Mouse (Mus musculus) frontal cortex, adult 2 months (tissue): ENCODE measurements around the gene Gm9913. TPM values are rescaled to one million over a fixed set of nuclear protein-coding genes. Genes with fewer than 3 reads are reported as not detected.

Experiments used
- DNase-seq, 2 experiments: peaks; one replicate each; pipeline ENCODE4 v3.0.0; 2022; ENCODE audit warnings: low spot score in 1 of 2; ENCODE audit errors: extremely low spot score in 1 of 2
- polyA plus RNA-seq: library from polyadenylated mRNA; depleted of rRNA; stranded (reverse); fragments of >200 nt; gene quantifications from 2 replicates; pipeline ENCODE4 v1.2.3, GENCODE M21; 2012

The Gm9913 gene
- polyA plus RNA-seq, 1 experiment, result 0.04 TPM

DNA sequence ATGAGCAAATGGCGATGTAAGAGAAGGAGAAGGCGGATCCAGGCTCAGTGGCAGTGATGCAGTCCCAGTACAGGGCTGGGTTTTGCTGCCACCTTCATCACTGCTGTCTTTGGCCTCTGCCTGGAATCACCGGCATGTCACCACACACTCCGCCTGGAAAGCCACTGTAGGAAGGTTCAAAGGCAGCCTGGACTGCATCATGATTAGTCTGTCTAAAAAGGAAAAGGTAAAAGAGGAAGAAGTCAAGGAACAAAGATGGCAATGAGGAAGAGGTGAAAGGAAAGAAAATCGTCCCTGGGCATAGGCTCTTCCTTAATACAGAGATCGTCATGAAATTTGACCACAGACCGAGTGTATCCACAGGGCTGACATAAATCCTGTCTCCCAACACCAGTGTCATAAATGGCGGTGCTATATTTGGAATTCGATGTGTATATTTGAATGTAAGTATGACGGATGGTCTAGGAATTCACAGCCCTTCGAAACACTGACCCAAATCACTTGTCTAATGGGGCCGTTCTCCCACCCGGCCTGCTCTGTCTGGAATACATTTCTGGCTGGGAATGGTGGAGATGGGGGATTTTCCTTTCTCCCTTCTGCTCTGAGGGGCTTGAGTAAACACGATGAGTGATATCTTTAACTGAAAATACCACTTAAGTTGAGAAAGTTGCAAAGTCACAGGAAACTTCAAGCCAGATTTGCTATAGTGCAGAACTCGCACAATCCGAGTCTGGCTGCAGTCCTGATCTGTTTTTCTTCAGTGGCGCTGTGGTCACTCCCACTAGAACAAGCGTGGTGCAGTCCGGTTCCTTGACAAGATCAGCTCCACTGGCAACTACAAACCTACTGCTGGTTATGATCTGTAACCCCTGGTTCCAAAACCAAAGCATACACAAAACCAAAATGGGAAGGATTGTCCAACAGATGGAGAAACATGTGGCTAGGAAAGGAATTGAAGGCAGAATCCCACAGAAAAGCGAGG, 9.8 kb upstream of the Gm9913 start:
- DNase-seq, result no peak

DNA sequence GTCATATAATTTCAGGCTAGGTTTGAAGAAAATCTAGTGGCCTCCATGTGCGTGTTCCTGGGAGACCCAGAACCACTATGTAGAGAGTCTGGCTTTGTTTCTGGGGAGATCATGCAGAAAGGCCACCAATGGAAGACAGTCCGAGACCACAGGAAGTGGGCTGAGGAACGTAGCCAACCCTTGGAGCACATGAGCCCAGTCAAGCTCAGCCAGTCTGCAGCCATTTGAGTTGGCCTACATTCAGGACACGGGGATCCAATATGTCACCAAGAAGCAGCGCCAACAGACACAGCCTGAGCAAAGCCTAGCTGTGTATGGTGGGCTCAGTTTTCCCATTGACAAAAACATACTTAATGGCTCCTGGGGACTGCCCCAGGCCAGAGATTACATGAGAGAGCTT, 8.2 kb upstream of the Gm9913 start:
- DNase-seq, result no peak

DNA sequence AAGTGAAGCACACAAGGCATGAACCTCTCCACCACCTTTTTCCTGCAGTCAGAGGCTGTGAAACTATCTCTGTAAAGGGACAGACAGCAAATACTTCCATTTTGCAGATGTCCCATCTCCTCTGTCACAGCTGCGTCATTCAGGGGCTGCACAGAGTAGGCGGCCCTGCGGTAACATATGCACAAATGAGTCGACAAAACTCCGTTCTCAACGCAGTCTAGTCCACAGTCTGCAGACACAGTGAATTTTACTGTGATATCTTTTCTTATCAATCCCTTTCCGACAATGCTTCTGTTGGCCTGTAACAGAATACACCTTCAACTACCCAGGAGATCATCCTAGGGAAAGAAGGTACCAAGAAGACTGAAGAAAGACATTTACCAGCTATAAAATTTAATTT, 6.7 kb upstream of the Gm9913 start:
- no peak for DNase-seq

DNA sequence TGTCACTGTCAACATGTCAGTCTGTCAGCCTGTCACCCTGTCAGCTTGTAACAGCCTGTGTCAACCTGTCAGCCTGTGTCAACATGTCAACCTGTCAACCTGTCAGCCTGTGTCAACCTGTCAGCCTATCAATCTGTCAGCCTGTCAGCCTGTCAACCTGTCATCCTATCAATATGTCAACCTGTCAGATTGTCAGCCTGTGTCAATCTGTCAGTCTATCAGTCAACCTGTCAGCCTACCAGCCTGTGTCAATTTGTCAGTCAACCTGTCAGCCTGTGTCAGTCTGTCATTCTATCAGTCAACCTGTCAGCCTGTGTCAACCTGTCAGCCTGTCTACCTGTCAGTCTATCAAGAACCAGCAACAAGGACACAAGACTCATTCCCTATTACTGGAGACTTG, 3.4 kb upstream of the Gm9913 start:
- DNase-seq, result no peak

DNA sequence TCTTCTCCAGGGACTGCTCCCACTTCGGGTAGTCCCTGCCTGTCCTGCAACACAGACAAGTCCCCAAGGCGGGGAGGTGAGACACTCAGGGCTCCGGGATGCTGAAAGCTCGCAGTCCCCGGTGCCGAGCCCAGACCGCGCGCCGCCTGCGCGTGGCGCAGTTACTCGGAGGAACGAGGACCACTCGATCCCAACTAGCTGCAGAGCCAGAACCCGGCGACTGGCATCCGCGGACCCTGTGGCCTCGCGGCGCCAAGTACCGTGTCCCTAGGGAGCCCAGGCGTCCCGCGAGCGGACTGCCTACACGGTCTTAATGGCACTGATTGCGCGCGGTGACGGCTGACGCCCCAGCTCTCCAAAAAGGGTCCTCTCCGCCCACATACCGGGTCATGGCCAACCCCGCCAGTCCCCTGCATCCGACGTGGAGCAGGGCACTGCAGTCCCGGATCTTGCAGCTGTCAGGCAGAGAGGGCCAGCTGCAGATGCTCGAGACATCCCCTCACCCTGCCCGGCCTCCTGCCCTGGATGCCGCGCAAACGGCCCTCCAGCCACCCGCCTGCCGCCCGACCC, 942 bp downstream of the Gm9913 start:
- DNase-seq, result peak in 1 of 2 experiments; percentile 50

DNA sequence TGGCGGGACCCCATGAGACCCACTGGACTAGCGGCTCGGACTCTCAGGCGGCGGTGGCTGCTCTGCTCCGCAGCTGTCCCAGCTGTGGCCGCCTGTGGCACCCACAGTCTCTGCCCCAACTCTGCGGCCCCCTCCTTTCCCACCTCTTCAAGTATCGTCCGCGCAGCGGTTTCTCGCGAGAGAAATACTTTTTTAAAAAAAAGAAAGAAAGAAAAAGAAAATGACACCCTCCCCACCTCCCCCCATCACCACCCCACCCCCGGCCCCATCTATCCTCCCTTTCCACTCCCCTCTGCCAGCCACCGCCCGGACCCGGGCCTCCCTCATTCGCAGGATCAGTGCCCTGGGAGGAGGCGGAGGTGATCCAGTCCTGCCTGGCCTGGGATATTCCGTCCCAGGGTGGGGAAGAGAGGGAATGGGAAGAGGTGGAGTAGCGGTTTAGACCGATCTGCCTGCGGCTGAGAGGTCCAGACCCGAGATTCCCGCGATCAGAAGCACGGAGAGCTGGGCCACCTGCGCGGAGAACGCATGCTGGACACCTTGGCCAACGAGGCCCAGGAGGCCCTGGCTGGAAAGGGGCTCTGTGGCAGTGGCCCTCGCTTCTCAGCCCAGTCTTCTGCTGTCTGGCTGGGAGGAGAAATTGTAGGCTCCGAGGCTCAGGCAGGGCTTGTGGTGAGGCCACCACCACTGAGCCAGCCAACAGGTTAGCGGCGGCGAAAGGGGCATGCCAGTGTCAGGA, 1.6 kb downstream of the Gm9913 start:
- peak in 1 of 2 experiments; percentile 26 for DNase-seq

DNA sequence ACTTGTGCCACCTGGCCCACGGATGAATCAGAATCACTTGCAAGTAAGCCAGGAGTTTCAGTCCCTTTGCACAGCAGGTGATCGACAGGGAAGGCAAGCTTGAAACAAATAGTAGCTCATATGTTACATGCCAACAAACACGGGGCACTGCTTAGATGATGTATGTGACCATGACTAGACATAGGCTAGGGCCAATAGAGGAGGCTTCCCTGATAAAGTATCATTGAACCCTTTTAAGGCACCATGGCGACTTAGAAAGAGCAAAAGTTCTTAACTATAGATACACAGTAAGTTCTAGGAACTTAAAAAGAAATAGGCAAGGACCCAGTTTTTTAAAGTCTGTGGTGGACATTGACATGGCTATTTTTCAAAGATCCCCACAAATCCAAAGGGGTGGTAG, 3.0 kb downstream of the Gm9913 start, which contains the start of gene Fbn1:
TSS of gene Fbn1 (minus strand) at position 101 of the 400 bp plus-strand sequence.
- DNase-seq, result no peak

DNA sequence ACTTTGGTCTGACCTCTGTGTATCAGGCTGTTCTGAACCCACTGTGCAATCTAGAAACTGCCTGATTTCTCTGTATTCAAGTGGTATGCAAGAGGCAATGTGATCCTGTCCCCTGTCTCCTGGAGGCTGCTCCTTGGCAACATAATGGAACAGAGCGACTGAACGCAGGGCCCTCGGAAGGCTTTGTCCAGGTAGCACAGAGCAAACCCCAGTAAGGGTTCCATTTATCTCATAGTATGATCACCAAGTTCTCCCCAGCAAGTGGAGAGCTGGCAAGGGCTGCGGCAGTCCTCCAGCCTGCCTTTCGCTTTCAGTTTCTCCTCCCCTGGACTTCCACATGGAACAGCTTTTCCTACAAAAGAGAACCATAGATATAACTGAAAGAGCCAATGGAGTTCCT, 3.5 kb downstream of the Gm9913 start:
- DNase-seq, result no peak

DNA sequence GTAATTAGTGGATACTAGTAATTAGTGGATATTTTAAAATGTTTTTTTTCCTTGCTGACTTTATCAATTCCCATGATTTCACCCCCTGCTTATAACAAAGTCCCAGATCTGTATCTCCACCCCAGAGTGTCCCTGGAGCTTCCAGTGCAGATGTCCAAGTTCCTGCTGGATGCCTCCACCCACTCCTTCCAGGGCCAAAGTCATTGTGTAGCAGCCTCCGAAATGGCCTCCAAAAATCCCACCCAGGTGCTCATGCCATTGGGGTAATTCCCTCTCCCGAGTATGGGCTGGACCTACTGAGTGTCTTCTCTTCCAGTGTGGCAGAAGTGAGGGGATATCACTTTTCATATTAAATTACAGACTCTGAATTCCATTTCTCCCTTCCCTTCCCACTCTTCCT, 5.9 kb downstream of the Gm9913 start:
- no peak for DNase-seq

DNA sequence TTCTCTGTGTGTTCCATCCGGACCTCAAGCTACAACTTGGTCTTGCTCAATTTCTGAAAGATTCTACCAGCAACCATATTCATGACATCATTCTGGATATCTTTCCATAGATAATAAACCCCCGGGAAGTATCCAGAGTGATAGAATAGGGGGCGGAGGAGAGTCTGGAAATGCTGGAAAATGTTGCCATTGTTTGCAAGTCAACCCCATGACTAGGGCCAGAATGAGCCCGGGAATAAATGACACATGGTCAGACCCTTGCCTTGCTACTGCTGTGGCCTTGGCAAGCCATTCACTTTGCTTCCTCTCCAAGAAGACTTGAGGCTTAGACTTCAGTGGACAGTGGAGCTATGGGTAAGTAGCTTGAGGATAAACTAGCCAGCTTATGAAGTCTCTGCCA, 7.0 kb downstream of the Gm9913 start:
- DNase-seq, result no peak

DNA sequence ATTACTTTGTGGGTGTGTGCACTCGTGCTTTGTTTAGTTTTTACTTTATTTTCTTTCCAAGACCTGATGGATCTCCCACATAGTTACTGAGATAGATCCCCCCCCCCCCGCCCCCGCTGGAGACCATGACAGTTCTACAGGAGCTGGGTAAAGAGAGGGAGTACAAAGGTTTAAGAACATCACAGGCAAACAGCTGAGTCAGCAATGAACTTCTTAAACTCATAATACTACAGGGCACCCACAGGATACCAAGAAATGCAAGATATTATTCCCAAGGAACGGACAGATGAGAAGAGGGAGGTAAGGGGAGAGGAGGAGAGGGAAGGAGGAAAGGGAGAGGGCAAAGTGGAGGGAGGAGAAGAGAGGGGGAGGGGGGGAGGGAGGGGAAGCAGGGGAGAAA, 7.7 kb downstream of the Gm9913 start:
- no peak for DNase-seq

DNA sequence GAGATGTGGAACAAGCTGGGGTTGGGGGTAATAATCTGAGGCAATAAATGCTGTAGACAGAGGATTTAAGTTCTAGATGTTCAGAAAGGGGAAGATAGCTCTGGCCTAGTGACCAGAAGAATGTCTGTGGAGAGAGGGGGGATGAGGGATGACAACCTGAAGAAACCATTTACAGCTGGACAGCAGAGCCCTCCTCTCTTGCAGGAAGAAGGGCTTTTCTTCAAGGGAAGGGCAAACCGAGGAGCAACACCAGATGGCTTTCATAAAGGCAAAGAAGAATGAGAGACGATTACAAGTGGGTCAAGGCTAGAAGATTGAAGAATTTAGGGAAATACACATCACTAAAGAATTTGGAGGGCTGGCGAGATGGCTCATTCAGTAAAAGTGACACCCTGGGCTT, 9.5 kb downstream of the Gm9913 start:
- DNase-seq, result no peak

DNA sequence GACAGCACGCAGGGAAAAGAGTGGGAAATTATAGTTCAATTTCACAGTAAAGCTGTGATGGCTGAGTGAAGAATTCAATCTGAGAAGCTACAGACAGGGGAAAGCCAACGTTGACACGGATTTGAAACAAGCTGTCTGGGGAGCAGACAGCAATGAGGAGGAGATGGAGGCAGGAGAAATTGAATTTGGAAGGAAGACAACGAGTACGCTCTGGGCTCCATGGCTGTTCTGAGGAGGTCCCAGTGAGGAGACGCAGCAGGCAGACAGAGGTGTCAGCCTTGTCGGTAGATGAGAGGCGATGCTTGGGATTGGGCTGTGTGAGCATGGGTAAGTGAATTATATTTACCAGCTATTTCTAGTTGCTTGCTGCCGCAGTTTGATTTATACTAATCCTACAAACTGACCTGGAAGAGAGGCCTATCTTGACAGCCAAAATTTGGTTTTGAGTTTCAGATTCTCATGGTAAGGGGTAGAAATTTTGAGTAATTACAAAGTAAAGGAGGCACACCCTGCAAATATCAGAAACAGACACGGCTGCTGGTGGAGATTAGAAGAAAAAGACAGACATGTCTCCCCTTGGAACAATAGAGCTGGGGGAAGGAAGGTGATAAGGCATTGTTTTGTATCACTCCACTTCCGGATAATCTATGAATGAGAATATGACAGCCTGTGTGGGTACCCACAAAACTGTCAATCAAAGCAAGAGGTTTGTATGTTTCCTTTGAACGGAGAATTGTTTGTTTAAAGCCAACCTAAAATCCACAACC, 10.6 kb downstream of the Gm9913 start:
- DNase-seq, result no peak

DNA sequence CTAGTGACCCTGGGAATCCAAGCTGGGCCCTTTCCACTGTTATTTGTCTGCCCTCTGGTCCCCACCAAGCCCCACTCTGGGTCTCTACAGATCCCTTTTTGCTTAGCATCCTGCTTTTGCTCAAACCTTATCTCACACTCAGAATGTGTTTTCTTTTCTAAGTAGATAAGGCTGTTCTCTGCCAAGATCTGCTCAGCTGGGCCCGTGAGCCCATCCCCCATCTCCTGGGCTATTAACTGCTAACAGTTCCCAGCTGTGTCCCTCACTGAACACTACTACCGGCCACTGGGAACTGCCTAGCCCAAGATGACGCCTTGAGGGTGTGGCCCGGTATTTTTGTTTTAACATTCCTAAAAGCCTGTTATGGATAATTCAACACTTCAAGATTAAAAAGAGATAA, 11.7 kb downstream of the Gm9913 start:
- no peak for DNase-seq

DNA sequence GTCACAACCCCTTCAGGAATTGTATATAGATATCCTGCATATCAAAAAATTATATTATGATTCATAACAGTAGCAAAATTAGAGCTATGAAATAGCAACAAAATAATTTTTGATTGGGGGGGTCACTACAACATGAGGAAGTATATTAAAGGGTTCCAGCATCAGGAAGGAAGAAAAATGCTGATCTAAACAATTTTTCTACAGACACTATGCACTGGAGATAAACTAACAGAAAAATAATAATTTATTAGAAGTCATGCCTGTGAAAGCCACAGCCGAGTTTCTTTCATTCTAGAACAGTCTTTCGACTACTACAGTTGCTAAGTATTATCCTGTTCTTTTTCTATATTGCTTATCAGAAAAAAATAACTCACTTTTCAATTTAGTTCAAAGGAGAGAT, 20.6 kb downstream of the Gm9913 start:
- DNase-seq, result no peak

DNA sequence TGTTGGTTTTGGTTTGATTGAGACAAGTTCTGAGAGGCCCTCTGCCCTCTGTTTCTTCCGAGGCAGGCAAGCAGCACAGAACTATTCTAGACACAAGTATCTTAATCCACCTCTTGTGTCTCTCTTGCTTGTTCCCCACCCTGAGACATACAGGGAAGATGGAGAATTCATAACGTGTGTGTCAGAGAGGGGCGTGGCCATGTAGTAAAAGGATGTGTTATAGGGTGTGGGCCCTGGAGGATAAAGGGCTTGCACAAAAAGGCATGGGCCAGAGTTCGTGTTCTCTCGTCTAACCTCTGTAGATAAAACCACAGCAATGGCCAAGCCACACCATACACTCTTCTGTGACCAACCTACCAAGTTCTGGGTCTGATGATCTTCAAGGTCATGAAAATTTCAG, 21.7 kb downstream of the Gm9913 start:
- DNase-seq, result no peak

DNA sequence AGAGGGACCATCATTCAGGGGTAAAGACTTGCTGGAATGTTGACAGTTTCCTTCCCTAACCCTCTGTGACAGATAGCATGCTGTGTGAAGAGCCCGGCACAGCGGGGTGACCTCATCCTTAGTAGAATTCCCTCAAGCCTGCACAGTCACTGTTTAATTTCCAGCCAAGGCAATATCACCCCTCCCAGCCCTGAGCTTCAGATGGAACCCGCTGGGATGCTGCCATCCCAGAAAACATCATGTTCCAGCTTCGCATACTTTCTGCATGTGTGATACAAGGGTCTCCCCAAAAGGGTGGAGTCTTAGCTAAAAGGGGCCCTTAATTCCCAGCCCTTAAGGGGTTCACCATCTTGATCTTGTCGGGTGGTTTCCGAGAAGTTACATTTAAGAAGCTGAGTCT, 25.8 kb downstream of the Gm9913 start:
- DNase-seq, result no peak

DNA sequence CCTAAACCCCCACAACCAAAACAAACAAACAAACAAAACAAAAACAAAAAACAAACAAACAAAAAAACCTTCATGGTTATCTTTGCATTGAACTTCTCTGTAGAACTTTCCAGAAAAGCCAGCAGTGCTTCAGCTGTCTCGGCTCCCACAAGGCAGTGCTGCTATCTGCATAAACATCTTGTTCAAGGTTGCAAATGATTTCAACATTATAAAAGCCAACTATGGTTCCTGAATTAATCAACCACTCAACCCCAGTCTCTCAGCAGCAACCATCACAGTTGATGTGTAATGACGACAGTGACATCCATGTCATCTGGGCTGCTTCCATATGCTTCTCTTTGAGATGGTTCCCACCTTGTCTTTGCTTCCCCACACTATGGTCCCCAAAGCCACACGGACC, 34.8 kb downstream of the Gm9913 start:
- no peak for DNase-seq

DNA sequence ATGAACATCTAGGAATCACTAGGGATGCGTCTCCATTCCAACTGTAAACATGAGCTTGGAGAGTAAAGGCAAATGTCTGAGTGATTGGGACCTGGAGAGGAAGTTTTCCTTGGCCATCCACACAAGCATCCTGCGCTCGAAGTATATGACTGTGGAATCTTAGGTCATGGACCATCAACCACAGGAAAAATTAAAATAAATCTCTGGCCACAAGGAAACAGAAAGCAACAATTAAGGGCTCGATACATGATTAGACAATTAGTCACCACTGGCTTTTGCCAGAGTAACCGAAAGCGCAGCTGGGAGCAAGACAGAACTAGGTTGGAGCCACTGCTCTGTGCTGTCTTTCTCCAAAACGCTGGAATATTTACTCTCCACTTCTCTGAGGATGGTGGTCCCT, 35.7 kb downstream of the Gm9913 start:
- no peak for DNase-seq

DNA sequence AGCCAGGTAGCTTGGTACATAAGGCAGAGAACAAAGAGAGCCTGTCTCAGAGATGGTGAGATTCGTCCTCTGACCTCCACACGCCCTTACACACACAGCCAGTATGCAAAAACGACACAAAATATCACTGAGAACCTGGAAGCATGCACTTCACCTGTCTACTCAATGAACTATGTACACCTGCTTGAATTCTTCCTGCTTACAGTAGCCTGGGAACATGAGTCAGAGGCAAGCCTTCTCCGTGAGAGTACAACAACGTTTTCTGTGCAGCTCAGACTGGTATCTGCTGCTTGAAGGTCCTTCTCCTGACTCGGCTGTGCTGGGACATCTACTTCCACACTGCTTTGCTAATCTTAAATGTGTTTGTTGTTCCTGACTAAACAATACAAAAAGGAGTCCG, 36.6 kb downstream of the Gm9913 start:
- DNase-seq, result no peak

DNA sequence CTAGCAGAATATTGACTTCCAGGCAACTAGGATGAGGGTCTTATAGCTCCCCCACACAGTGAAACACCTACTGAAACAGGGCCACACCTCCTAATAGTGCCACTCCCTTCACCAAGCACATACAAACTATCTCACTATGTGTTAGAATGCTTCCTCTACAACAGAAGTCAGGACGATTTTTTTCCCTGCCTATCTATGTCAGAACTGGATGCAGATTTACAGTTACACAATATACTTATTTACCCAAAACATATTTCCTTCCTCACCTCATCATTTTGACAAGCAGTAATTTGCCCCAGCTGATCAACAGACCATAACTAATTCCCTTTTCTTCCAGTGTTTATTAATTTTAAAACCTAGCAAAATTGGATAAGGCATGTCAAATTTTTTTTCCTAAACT, 38.8 kb downstream of the Gm9913 start:
- DNase-seq, result no peak
